Mouse (Mus musculus) hindbrain, embryonic 11.5 days (tissue): ENCODE measurements around the gene Entpd4b. TPM values are rescaled to one million over a fixed set of nuclear protein-coding genes. Genes with fewer than 3 reads are reported as not detected.
A peak's percentile ranks its signal among the peaks of the same experiment; 100 is the strongest.
"Not testable (repeated sequence)": the region's sequence is repeated elsewhere in the genome, so short reads cannot be mapped to it uniquely, and the experiment has no call there.

ENCODE experiments used
- ATAC-seq: fragments of 200-750 bp; cut with Nextera tagmentation; 2 replicates; pipeline ENCODE4 v1.8.0; 2017; ENCODE audit warnings: mild to moderate bottlenecking, moderate TSS enrichment, moderate library complexity; ENCODE audit not compliant: low FRiP score
- DNase-seq: peaks from one replicate; pipeline ENCODE4 v3.0.0-alpha.2; 2015; ENCODE audit warnings: low spot score
- H3K27ac ChIP-seq: fragments of 300-500 bp; sonication (generic); 2 replicates; pipeline ENCODE4 v1.5.1; 2014; ENCODE audit warnings: mild to moderate bottlenecking, low read depth, low read length
- H3K27me3 ChIP-seq: fragments of 300-500 bp; sonication (generic); 2 replicates; pipeline ENCODE4 v1.6.1; 2014; ENCODE audit warnings: mild to moderate bottlenecking, low read length, moderate library complexity, mixed read lengths; ENCODE audit not compliant: control insufficient read depth, insufficient read depth
- H3K36me3 ChIP-seq: fragments of 300-500 bp; sonication (generic); 2 replicates; pipeline ENCODE4 v1.6.1; 2014; ENCODE audit warnings: mild to moderate bottlenecking, low read length, moderate library complexity, mixed read lengths; ENCODE audit not compliant: control insufficient read depth, insufficient read depth
- H3K4me1 ChIP-seq: fragments of 300-500 bp; sonication (generic); replicated peaks from 2 replicates; pipeline ENCODE4 v1.6.1; 2014; ENCODE audit warnings: low read length, mixed read lengths; ENCODE audit not compliant: control insufficient read depth, insufficient read depth
- H3K4me2 ChIP-seq: fragments of 300-500 bp; sonication (generic); replicated peaks from 2 replicates; pipeline ENCODE4 v1.6.1; 2014; ENCODE audit warnings: mild to moderate bottlenecking, low read depth, low read length
- H3K4me3 ChIP-seq: fragments of 300-500 bp; sonication (generic); 2 replicates; pipeline ENCODE4 v1.5.1; 2014; ENCODE audit warnings: low read depth, low read length
- H3K9ac ChIP-seq: fragments of 300-500 bp; sonication (generic); 2 replicates; pipeline ENCODE4 v1.6.1; 2014; ENCODE audit warnings: low read depth, low read length
- H3K9me3 ChIP-seq: fragments of 300-500 bp; sonication (generic); 2 replicates; pipeline ENCODE4 v1.6.1; 2016; ENCODE audit warnings: low read length; ENCODE audit not compliant: control insufficient read depth
- WGBS: fragments of 180-500 bp; shearing (Covaris S2); extraction: QIAGEN DNeasy Blood & Tissue Kit; methylation state at CpG from one replicate; pipeline ENCODE4 v1.1.7; 2014; 5-methylcytosine and 5-hydroxymethylcytosine counted together
- polyA plus RNA-seq: library from polyadenylated mRNA; unstranded; fragments of >200 nt; fragmentation: Nextera tagmentation; extraction: Ambion mirVana; gene quantifications from 2 replicates; pipeline ENCODE4 v1.2.1, GENCODE M21; 2014

Gene Entpd4b
- 9.0 TPM in 2 replicates for polyA plus RNA-seq

- DNase-seq, H3K27ac ChIP-seq, H3K9ac ChIP-seq, H3K9me3 ChIP-seq, H3K27me3 ChIP-seq, H3K4me1 ChIP-seq, H3K4me2 ChIP-seq, H3K36me3 ChIP-seq, H3K4me3 ChIP-seq: not testable (repeated sequence)
- ATAC-seq: peak; percentile 96
- no CpG with 5 or more reads among the region's 68 CpGs for WGBS
These were observed at the start of gene Entpd4b for GRCm38 (mm10) chr14:69555110-69555831. Entpd4b (plus strand) TSS chr14:69555424.

GRCm38 (mm10) chr14:69507000-69507399, 48.2 kb upstream of the Entpd4b start:
- ATAC-seq, H3K27ac ChIP-seq, H3K4me2 ChIP-seq, H3K9ac ChIP-seq, H3K9me3 ChIP-seq, DNase-seq, H3K36me3 ChIP-seq, H3K27me3 ChIP-seq, H3K4me3 ChIP-seq, H3K4me1 ChIP-seq: not testable (repeated sequence)
- no CpG with 5 or more reads among the region's 1 CpGs for WGBS

- H3K4me1 ChIP-seq, H3K9me3 ChIP-seq, H3K4me2 ChIP-seq, H3K4me3 ChIP-seq, ATAC-seq, H3K27me3 ChIP-seq, DNase-seq, H3K9ac ChIP-seq, H3K36me3 ChIP-seq, H3K27ac ChIP-seq: not testable (repeated sequence)
- no CpG with 5 or more reads among the region's 2 CpGs for whole genome bisulfite sequencing
These were observed 42.8 kb upstream of the Entpd4b start, which contains the start of gene Gm27179 for GRCm38 (mm10) chr14:69512449-69512848. Gm27179 (minus strand) TSS chr14:69512549.

- H3K36me3 ChIP-seq, H3K4me3 ChIP-seq, H3K27me3 ChIP-seq, H3K4me1 ChIP-seq, H3K9ac ChIP-seq, H3K4me2 ChIP-seq, H3K9me3 ChIP-seq, ATAC-seq, H3K27ac ChIP-seq, DNase-seq: not testable (repeated sequence)
- no CpG with 5 or more reads among the region's 2 CpGs for WGBS
These were observed 34.4 kb upstream of the Entpd4b start for GRCm38 (mm10) chr14:69520810-69521209.

GRCm38 (mm10) chr14:69523001-69523400, 32.2 kb upstream of the Entpd4b start:
- H3K27ac ChIP-seq, H3K9me3 ChIP-seq, H3K4me3 ChIP-seq, DNase-seq, H3K9ac ChIP-seq, H3K4me1 ChIP-seq, H3K36me3 ChIP-seq, H3K4me2 ChIP-seq, ATAC-seq, H3K27me3 ChIP-seq: not testable (repeated sequence)
- WGBS: no CpG with 5 or more reads among the region's 1 CpGs

- ATAC-seq, H3K4me2 ChIP-seq, H3K4me3 ChIP-seq, H3K27ac ChIP-seq, H3K9ac ChIP-seq, H3K27me3 ChIP-seq, H3K9me3 ChIP-seq, DNase-seq, H3K36me3 ChIP-seq, H3K4me1 ChIP-seq: not testable (repeated sequence)
- WGBS: no CpG with 5 or more reads among the region's 1 CpGs
These were observed 29.0 kb upstream of the Entpd4b start for GRCm38 (mm10) chr14:69526202-69526601.

- not testable (repeated sequence) for H3K4me3 ChIP-seq, H3K27me3 ChIP-seq, H3K9ac ChIP-seq, H3K9me3 ChIP-seq, H3K4me2 ChIP-seq, H3K4me1 ChIP-seq, H3K36me3 ChIP-seq, ATAC-seq, DNase-seq, H3K27ac ChIP-seq
- WGBS: no CpG with 5 or more reads among the region's 7 CpGs
These were observed 18.7 kb upstream of the Entpd4b start for GRCm38 (mm10) chr14:69536539-69536938.

GRCm38 (mm10) chr14:69540113-69540512, 15.1 kb upstream of the Entpd4b start:
- H3K4me1 ChIP-seq, H3K9ac ChIP-seq, H3K36me3 ChIP-seq, ATAC-seq, H3K4me2 ChIP-seq, H3K9me3 ChIP-seq, DNase-seq, H3K27ac ChIP-seq, H3K4me3 ChIP-seq, H3K27me3 ChIP-seq: not testable (repeated sequence)
- no CpG with 5 or more reads among the region's 5 CpGs for WGBS

GRCm38 (mm10) chr14:69542695-69543094, 12.5 kb upstream of the Entpd4b start:
- DNase-seq, H3K9ac ChIP-seq, ATAC-seq, H3K36me3 ChIP-seq, H3K27me3 ChIP-seq, H3K4me3 ChIP-seq, H3K27ac ChIP-seq, H3K4me2 ChIP-seq, H3K4me1 ChIP-seq, H3K9me3 ChIP-seq: not testable (repeated sequence)
- no CpG with 5 or more reads among the region's 7 CpGs for WGBS
